Mouse (Mus musculus): ENCODE measurements around the gene Pld6. TPM values are rescaled to one million over a fixed set of nuclear protein-coding genes. Genes with fewer than 3 reads are reported as not detected.

Pld6 gene
- total and polyA plus RNA-seq, 2 experiments from 2014 or later, result 3.3 TPM; not detected in 1

- 52% methylated on average over 15 of the region's 15 CpGs for WGBS
- H3K9me3 ChIP-seq (replicated peaks; ENCODE audit: control insufficient read depth, low read length), result no peaks in the 10 kb centered on the region
- H3K27ac ChIP-seq (ENCODE audit: low read depth), result no peak overlapping the region
- H3K4me2 ChIP-seq (ENCODE audit: low read depth, low read length), result peak overlapping the region; percentile 73
- TF ChIP-seq CTCF (IDR thresholded peaks at IDR 0.05; ENCODE audit: low read depth) (no peak), EP300 (IDR thresholded peaks at IDR 0.05; ENCODE audit: low read depth) (no peak)
- peak overlapping the region; percentile 47; the same call in 1 of the 2 replicates for H3K9ac ChIP-seq (replicated peaks; ENCODE audit: low read depth, low read length)
- no peaks in the 10 kb centered on the region for H3K27me3 ChIP-seq (ENCODE audit: control insufficient read depth, insufficient read depth, low read length)
- H3K4me1 ChIP-seq (ENCODE audit: control insufficient read depth, insufficient read depth), result 0 out of 2 replicates have a peak, but pooled peaks cover 4% of the 10 kb centered on the region
- no peak for ATAC-seq (ENCODE audit: insufficient read depth, low read depth)
- peaks cover 5% of the 10 kb centered on the region for H3K36me3 ChIP-seq (replicated peaks; ENCODE audit: control insufficient read depth, insufficient read depth, low read length)
- no peak for DNase-seq (ENCODE audit: low spot score)
- peak overlapping the region; percentile 46 for H3K4me3 ChIP-seq (ENCODE audit: low read depth, low read length)
Measured at GRCm38 (mm10) chr11:59786444-59787198, 824 bp downstream of the Pld6 start.

- Histone ChIP-seq H3K9me3 (replicated peaks; ENCODE audit: control insufficient read depth, low read length) (no peaks in the 10 kb centered on the region), H3K4me1 (ENCODE audit: control insufficient read depth, insufficient read depth) (peaks cover 11% of the 10 kb centered on the region), H3K9ac (replicated peaks; ENCODE audit: low read depth, low read length) (no peak overlapping the region), H3K36me3 (replicated peaks; ENCODE audit: control insufficient read depth, insufficient read depth, low read length) (no peaks in the 10 kb centered on the region), H3K27ac (ENCODE audit: low read depth) (no peak overlapping the region), H3K4me2 (ENCODE audit: low read depth, low read length) (no peak overlapping the region), H3K27me3 (ENCODE audit: control insufficient read depth, insufficient read depth, low read length) (no peaks in the 10 kb centered on the region), H3K4me3 (ENCODE audit: low read depth, low read length) (no peak overlapping the region)
- TF ChIP-seq EP300 (IDR thresholded peaks at IDR 0.05; ENCODE audit: low read depth) (no peak), CTCF (IDR thresholded peaks at IDR 0.05; ENCODE audit: low read depth) (no peak)
- ATAC-seq (ENCODE audit: insufficient read depth, low read depth) (no peak), DNase-seq (ENCODE audit: low spot score) (no peak)
- 76% methylated on average over 6 of the region's 6 CpGs for WGBS
Measured at GRCm38 (mm10) chr11:59783591-59783990, 3.9 kb downstream of the Pld6 start.

DNA sequence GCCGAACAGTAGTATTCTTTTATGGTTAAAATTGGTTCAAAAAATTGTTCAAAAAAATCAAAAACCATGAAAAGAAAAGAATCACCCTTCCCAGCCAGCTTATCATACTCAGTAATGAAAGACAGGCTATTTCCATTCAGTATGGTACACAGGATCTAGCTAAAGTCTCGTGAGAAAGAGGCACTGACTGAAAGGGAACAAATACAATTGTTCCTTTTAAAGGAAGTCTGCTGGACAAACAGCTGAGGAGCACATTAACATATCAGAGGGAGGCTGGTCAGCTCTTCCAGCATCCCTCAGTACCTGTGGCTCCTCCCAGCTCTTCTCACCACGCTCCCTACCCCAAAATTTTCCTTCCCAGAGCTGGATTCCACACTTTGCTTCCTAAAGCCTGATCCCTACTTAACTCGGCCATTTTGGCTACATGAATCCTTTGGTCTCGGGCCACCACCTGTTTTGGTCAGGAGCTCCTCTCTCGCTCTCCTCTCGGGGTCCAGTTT is 5.3 kb downstream of the Pld6 start:
- Histone ChIP-seq H3K9ac (replicated peaks; ENCODE audit: low read depth, low read length) (no peak overlapping the region), H3K4me1 (ENCODE audit: control insufficient read depth, insufficient read depth) (peaks cover 7% of the 10 kb centered on the region), H3K27ac (ENCODE audit: low read depth) (no peak overlapping the region), H3K27me3 (ENCODE audit: control insufficient read depth, insufficient read depth, low read length) (no peaks in the 10 kb centered on the region), H3K9me3 (replicated peaks; ENCODE audit: control insufficient read depth, low read length) (no peaks in the 10 kb centered on the region), H3K36me3 (replicated peaks; ENCODE audit: control insufficient read depth, insufficient read depth, low read length) (peaks cover 4% of the 10 kb centered on the region; the same call in 1 of the 2 replicates), H3K4me2 (ENCODE audit: low read depth, low read length) (no peak overlapping the region), H3K4me3 (ENCODE audit: low read depth, low read length) (no peak overlapping the region)
- no peak for TF ChIP-seq EP300 (IDR thresholded peaks at IDR 0.05; ENCODE audit: low read depth)
- no peak for TF ChIP-seq CTCF (IDR thresholded peaks at IDR 0.05; ENCODE audit: low read depth)
- no peak for DNase-seq (ENCODE audit: low spot score)
- WGBS, result 82% methylated on average over 7 of the region's 7 CpGs
- no peak for ATAC-seq (ENCODE audit: insufficient read depth, low read depth)

DNA sequence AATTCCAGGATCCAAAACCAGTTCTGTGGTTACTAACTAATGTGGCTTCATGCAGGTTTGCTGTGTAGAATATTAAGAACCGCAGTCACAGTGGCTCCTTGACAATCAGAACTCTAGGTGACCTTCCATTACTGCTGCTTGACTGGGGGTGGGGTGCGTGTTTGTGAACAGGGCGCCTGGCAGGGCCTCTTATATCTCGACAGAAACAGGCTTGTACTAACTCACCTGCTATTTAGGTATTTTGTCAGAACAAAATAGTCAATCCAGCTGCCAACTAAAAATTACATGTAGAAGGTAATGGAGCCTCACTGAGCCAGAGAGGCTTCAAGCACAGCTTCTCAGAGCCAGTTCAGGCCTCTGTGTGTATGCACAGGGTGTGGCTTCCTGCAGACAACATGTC is 7.2 kb downstream of the Pld6 start:
- Histone ChIP-seq H3K9ac (replicated peaks; ENCODE audit: low read depth, low read length) (no peak overlapping the region), H3K4me2 (ENCODE audit: low read depth, low read length) (no peak overlapping the region), H3K36me3 (replicated peaks; ENCODE audit: control insufficient read depth, insufficient read depth, low read length) (peaks cover 23% of the 10 kb centered on the region), H3K4me1 (ENCODE audit: control insufficient read depth, insufficient read depth) (peaks cover 7% of the 10 kb centered on the region), H3K4me3 (ENCODE audit: low read depth, low read length) (no peak overlapping the region), H3K9me3 (replicated peaks; ENCODE audit: control insufficient read depth, low read length) (no peaks in the 10 kb centered on the region), H3K27ac (ENCODE audit: low read depth) (peak overlapping the region; percentile 40), H3K27me3 (ENCODE audit: control insufficient read depth, insufficient read depth, low read length) (no peaks in the 10 kb centered on the region)
- no peak for ATAC-seq (ENCODE audit: insufficient read depth, low read depth)
- DNase-seq (ENCODE audit: low spot score), result peak; percentile 38
- 56% methylated on average over 4 of the region's 4 CpGs for WGBS
- TF ChIP-seq EP300 (IDR thresholded peaks at IDR 0.05; ENCODE audit: low read depth) (no peak), CTCF (IDR thresholded peaks at IDR 0.05; ENCODE audit: low read depth) (no peak)

- 0 out of 2 replicates have a peak, but pooled peaks have one; percentile 4 for ATAC-seq (ENCODE audit: insufficient read depth, low read depth)
- no peak for TF ChIP-seq EP300 (IDR thresholded peaks at IDR 0.05; ENCODE audit: low read depth)
- no peak for TF ChIP-seq CTCF (IDR thresholded peaks at IDR 0.05; ENCODE audit: low read depth)
- WGBS, result 64% methylated on average over 4 of the region's 4 CpGs
- DNase-seq (ENCODE audit: low spot score), result no peak
- Histone ChIP-seq H3K9ac (replicated peaks; ENCODE audit: low read depth, low read length) (no peak overlapping the region), H3K4me1 (ENCODE audit: control insufficient read depth, insufficient read depth) (peaks cover 7% of the 10 kb centered on the region), H3K4me3 (ENCODE audit: low read depth, low read length) (no peak overlapping the region), H3K9me3 (replicated peaks; ENCODE audit: control insufficient read depth, low read length) (no peaks in the 10 kb centered on the region), H3K27ac (ENCODE audit: low read depth) (no peak overlapping the region), H3K4me2 (ENCODE audit: low read depth, low read length) (no peak overlapping the region), H3K27me3 (ENCODE audit: control insufficient read depth, insufficient read depth, low read length) (no peaks in the 10 kb centered on the region), H3K36me3 (replicated peaks; ENCODE audit: control insufficient read depth, insufficient read depth, low read length) (peaks cover 31% of the 10 kb centered on the region)
Measured at GRCm38 (mm10) chr11:59779406-59779805, 8.0 kb downstream of the Pld6 start.
